Mouse (Mus musculus) kidney, adult 2 months (tissue): ENCODE results near the gene C1qbp. TPM values are rescaled to one million over a fixed set of nuclear protein-coding genes. Genes with fewer than 3 reads are reported as not detected.
A peak's percentile ranks its signal among the peaks of the same experiment; 100 is the strongest.

Experiments
- DNase-seq: peaks from one replicate; pipeline ENCODE4 v3.0.0; 2021
- H3K27ac ChIP-seq: fragments of 200-500 bp; 2 replicates; pipeline ENCODE4 v1.5.1; 2012; ENCODE audit warnings: low read depth, low read length, control low read depth, inconsistent platforms; ENCODE audit not compliant: insufficient read depth
- H3K27me3 ChIP-seq: fragments of 200-500 bp; replicated peaks from 2 replicates; pipeline ENCODE4 v1.6.1; 2012; ENCODE audit warnings: mild to moderate bottlenecking, moderate library complexity, low read length, inconsistent platforms; ENCODE audit not compliant: control insufficient read depth, insufficient read depth
- H3K36me3 ChIP-seq: fragments of 200-500 bp; 2 replicates; pipeline ENCODE4 v1.6.1; 2012; ENCODE audit warnings: mild to moderate bottlenecking, moderate library complexity, low read length, inconsistent platforms; ENCODE audit not compliant: control insufficient read depth, insufficient read depth
- H3K4me1 ChIP-seq: fragments of 200-500 bp; 2 replicates; pipeline ENCODE4 v1.6.1; 2011; ENCODE audit warnings: low read length; ENCODE audit not compliant: control insufficient read depth, insufficient read depth
- H3K4me3 ChIP-seq: fragments of 200-500 bp; 2 replicates; pipeline ENCODE4 v1.5.1; 2011; ENCODE audit warnings: mild to moderate bottlenecking, low read depth, low read length, control low read depth; ENCODE audit not compliant: insufficient read depth
- CTCF ChIP-seq: fragments of 200-500 bp; conservative IDR thresholded peaks from 2 replicates; pipeline ENCODE4 v1.5.1; 2011; ENCODE audit warnings: low read depth, mild to moderate bottlenecking, control low read depth, low read length, moderate library complexity, mixed read lengths; ENCODE audit not compliant: insufficient read depth, insufficient read length
- POLR2A ChIP-seq: fragments of 200-500 bp; IDR thresholded peaks from one replicate; pipeline ENCODE4 v1.6.1; 2011; ENCODE audit warnings: low read depth, low read length, control low read depth
- WGBS: fragments of 180-500 bp; shearing (Covaris S2); methylation state at CpG from one replicate; pipeline ENCODE4 v1.1.7; 2018; 5-methylcytosine and 5-hydroxymethylcytosine counted together
- polyA plus RNA-seq: library from polyadenylated mRNA; depleted of rRNA; stranded (reverse); fragments of >200 nt; gene quantifications from 2 replicates; pipeline ENCODE4 v1.2.3, GENCODE M21; 2012

C1qbp gene
- polyA plus RNA-seq, 1 experiment = 111 TPM

DNA sequence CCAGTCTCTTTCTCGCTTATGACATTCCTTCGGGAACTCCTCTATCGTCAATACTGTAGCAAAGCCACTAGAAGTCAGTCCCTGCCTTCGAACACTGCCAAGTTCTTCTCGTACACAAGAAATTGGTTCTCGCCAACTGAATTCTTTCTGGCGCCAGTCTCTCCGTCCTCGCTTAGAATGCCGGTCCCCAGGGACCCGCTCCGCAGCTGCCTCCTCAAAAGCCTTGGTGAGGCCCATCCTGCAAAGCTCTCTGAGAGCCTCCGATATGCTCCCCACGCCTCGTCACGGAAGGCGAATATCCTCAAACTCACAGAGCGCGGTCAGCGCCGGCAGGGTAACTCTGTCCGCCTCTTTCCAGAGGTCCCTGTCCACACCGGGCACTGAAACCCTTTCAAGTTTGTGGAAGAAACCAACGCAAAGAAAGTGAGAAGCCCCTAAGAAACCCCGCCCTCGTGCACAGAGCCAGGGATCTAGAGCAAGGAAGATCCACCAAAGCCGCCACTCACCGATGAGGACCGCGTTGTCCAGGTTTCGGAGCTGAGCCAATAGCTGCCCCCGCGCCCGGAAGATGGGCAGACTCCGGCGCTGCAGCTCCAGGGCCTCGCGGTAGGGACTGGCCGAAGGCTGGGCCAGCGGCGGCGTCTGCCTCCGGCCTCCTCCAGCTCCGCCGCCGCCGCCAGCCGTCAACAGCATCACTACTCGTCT lies 20.9 kb upstream of the C1qbp start:
- under 1% methylated on average over 49 of the region's 49 CpGs for WGBS
- H3K4me3 ChIP-seq = peak overlapping the region; percentile 69
- TF ChIP-seq POLR2A (no peak), CTCF (no peak)
- H3K36me3 ChIP-seq = no peaks in the 10 kb centered on the region; the same call in 1 of the 2 replicates
- no peak overlapping the region for H3K27ac ChIP-seq
- H3K27me3 ChIP-seq = no peaks in the 10 kb centered on the region
- H3K4me1 ChIP-seq = peaks cover 3% of the 10 kb centered on the region; the same call in 1 of the 2 replicates
- no peak for DNase-seq

GRCm38 (mm10) chr11:71001167-71001566 lies 18.3 kb upstream of the C1qbp start:
- TF ChIP-seq POLR2A = no peak
- TF ChIP-seq CTCF = no peak
- peaks cover 3% of the 10 kb centered on the region; the same call in 1 of the 2 replicates for H3K4me1 ChIP-seq
- H3K27ac ChIP-seq = no peak overlapping the region
- H3K36me3 ChIP-seq = peaks cover 3% of the 10 kb centered on the region
- H3K4me3 ChIP-seq = no peak overlapping the region
- no peak for DNase-seq
- 81% methylated on average over 4 of the region's 4 CpGs for WGBS
- no peaks in the 10 kb centered on the region for H3K27me3 ChIP-seq

DNA sequence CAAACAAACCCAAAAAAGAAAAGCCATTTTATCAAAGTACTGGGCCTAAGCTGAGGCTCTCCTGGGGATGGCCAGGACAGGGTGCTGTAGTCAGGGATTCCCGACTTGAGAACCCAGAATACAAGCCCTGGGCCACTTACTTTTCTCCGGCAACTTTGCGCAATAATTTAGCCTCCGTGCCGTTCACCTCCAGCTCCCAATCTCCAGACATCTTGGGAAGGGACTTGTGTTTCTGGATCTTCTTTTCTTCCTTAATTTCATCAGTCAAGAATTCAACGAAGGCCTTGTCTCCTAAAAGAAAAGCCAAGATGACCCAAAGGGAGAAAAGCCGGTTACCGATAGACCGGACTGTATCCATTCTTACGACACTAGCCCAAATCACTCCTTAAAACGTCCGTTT lies 796 bp downstream of the C1qbp start:
- Histone ChIP-seq H3K4me3 (peak overlapping the region; percentile 98), H3K36me3 (peaks cover 2% of the 10 kb centered on the region; the same call in 1 of the 2 replicates), H3K27me3 (no peaks in the 10 kb centered on the region), H3K27ac (no peak overlapping the region), H3K4me1 (peaks cover 3% of the 10 kb centered on the region; the same call in 1 of the 2 replicates)
- WGBS = 5% methylated on average over 12 of the region's 12 CpGs
- DNase-seq = no peak
- TF ChIP-seq CTCF (no peak), POLR2A (no peak)

DNA sequence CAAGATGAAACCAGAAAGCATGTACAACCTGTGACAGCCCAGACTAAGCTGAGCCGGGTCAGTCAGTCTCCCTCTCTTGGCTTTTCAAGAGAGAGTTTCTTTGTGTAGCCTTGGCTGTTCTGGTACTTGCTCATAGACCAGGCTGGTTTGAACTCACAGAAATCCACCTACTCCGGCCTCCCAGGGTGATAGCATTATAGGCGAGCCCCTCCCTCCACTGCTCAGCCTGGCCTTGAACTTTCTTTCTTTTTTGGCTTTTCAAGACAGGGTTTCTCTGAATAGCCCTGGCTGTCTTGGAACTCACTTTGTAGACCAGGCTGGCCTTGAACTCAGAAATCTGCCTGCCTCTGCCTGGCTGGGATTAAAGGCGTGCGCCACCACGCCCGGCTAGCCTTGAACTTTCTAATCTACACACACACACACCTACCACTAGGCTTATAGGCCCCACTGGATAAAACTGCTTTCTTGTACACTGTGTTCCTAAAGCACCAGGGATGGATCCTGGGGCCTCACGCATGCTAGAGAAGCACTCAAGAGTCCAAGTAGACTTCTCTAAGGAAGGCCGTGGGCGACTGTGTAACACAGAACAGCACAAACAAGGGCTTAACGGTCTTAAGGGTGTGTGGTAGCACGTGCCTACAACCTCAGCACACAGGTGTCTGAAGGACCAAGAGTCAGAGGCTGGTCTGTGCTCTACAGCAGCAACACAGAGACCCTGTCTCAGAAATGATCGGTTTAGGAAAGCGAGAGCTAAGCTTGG lies 1.9 kb downstream of the C1qbp start:
- Histone ChIP-seq H3K27ac (no peak overlapping the region), H3K4me3 (no peak overlapping the region), H3K4me1 (peaks cover 3% of the 10 kb centered on the region; the same call in 1 of the 2 replicates), H3K27me3 (no peaks in the 10 kb centered on the region), H3K36me3 (peaks cover 2% of the 10 kb centered on the region; the same call in 1 of the 2 replicates)
- TF ChIP-seq POLR2A = no peak
- no peak for TF ChIP-seq CTCF
- WGBS = 90% methylated on average over 14 of the region's 14 CpGs
- DNase-seq = no peak

- H3K4me3 ChIP-seq = no peak overlapping the region
- H3K27me3 ChIP-seq = no peaks in the 10 kb centered on the region
- peaks cover 3% of the 10 kb centered on the region; the same call in 1 of the 2 replicates for H3K4me1 ChIP-seq
- WGBS = 75% methylated on average over 6 of the region's 6 CpGs
- H3K27ac ChIP-seq = no peak overlapping the region
- peaks cover 2% of the 10 kb centered on the region; the same call in 1 of the 2 replicates for H3K36me3 ChIP-seq
- TF ChIP-seq CTCF (no peak), POLR2A (no peak)
- DNase-seq = no peak
These were observed 2.6 kb downstream of the C1qbp start for GRCm38 (mm10) chr11:70980232-70980631.

DNA sequence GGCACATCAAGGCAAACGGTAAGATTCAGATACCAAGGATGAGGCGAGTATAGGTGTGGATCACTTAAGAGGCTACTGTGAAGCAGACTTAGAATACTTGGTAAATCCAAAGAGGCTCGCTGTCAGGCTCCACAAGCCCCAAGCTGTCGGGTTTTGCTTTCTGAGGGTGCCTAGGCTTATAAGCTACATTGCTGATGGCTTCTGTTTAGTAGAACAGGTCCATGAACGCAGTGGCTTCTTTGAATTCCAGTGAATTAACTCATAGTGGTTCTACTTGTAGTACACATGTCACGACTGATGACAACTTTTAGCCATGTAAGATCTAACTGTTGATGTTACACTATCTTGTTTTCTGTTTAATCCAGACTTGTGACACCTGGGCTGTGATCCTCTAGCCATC lies 5.5 kb downstream of the C1qbp start:
- Histone ChIP-seq H3K27ac (no peak overlapping the region), H3K4me1 (no peaks in the 10 kb centered on the region; the same call in 1 of the 2 replicates), H3K4me3 (no peak overlapping the region), H3K27me3 (no peaks in the 10 kb centered on the region), H3K36me3 (peaks cover 2% of the 10 kb centered on the region; the same call in 1 of the 2 replicates)
- 85% methylated on average over 6 of the region's 6 CpGs for WGBS
- DNase-seq = no peak
- TF ChIP-seq CTCF (no peak), POLR2A (no peak)

- Histone ChIP-seq H3K36me3 (peaks cover 2% of the 10 kb centered on the region; the same call in 1 of the 2 replicates), H3K4me3 (no peak overlapping the region)
These were observed 7.6 kb downstream of the C1qbp start for GRCm38 (mm10) chr11:70975193-70975592.

More at GRCm38 (mm10) chr11:70975193-70975592, 7.6 kb downstream of the C1qbp start:
- 81% methylated on average over 2 of the region's 2 CpGs for WGBS
- H3K4me1 ChIP-seq = peaks cover 4% of the 10 kb centered on the region; the same call in 1 of the 2 replicates
- H3K27ac ChIP-seq = no peak overlapping the region
- no peaks in the 10 kb centered on the region for H3K27me3 ChIP-seq
- TF ChIP-seq POLR2A (no peak), CTCF (no peak)
- DNase-seq = no peak
